Mouse (Mus musculus) heart, adult 2 months (tissue): ENCODE results near the gene 1700122O11Rik. TPM values are rescaled to one million over a fixed set of nuclear protein-coding genes. Genes with fewer than 3 reads are reported as not detected.

Experiments used
- DNase-seq, 2 experiments: peaks; one replicate each; pipeline ENCODE4 v3.0.0; 2021
- H3K27ac ChIP-seq: fragments of 200-600 bp; 2 replicates; pipeline ENCODE4 v1.8.1; 2022
- H3K27me3 ChIP-seq: fragments of 200-500 bp; 2 replicates; pipeline ENCODE4 v1.6.1; 2012; ENCODE audit warnings: mild to moderate bottlenecking, low read length, inconsistent platforms, mixed read lengths; ENCODE audit not compliant: control insufficient read depth, insufficient read depth
- H3K36me3 ChIP-seq: fragments of 200-500 bp; 2 replicates; pipeline ENCODE4 v1.6.1; 2012; ENCODE audit warnings: low read length, inconsistent platforms; ENCODE audit not compliant: control insufficient read depth, insufficient read depth
- H3K4me1 ChIP-seq: fragments of 200-500 bp; 2 replicates; pipeline ENCODE4 v1.6.1; 2011; ENCODE audit warnings: low read length; ENCODE audit not compliant: control insufficient read depth, insufficient read depth
- H3K4me3 ChIP-seq: fragments of 200-600 bp; 2 replicates; pipeline ENCODE4 v1.8.1; 2022
- H3K79me2 ChIP-seq: fragments of 200-500 bp; replicated peaks from 2 replicates; pipeline ENCODE4 v1.6.1; 2012; ENCODE audit warnings: mild to moderate bottlenecking, inconsistent platforms, low read length, moderate library complexity, mixed read lengths; ENCODE audit not compliant: control insufficient read depth, insufficient read depth
- H3K9ac ChIP-seq: fragments of 200-500 bp; 2 replicates; pipeline ENCODE4 v1.6.1; 2012; ENCODE audit warnings: low read depth, mild to moderate bottlenecking, control low read depth, inconsistent platforms, low read length, mixed read lengths
- CTCF ChIP-seq: fragments of 200-600 bp; IDR thresholded peaks from 2 replicates; pipeline ENCODE4 v1.8.1; 2022; ENCODE audit warnings: antibody characterized with exemption, mild to moderate bottlenecking, moderate library complexity
- EP300 ChIP-seq: fragments of 200-500 bp; IDR thresholded peaks from 2 replicates; pipeline ENCODE4 v1.6.1; 2011; ENCODE audit warnings: low read depth, low read length, control low read depth; ENCODE audit not compliant: insufficient read depth
- POLR2A ChIP-seq: fragments of 200-500 bp; IDR thresholded peaks from 2 replicates; pipeline ENCODE4 v1.6.1; 2011; ENCODE audit warnings: mild to moderate bottlenecking, low read depth, low read length, control low read depth; ENCODE audit not compliant: insufficient read depth
- WGBS: fragments of 180-500 bp; shearing (Covaris S2); methylation state at CpG from one replicate; pipeline ENCODE4 v1.1.7; 2018; 5-methylcytosine and 5-hydroxymethylcytosine counted together
- intact Hi-C: fragments of 180-260 bp; cut with DNase I; formaldehyde crosslinking; loops from one replicate; pipeline ENCODE4 v1.15.1; 2025
- polyA plus RNA-seq: library from polyadenylated mRNA; depleted of rRNA; stranded (reverse); fragments of >200 nt; gene quantifications from 2 replicates; pipeline ENCODE4 v1.2.3, GENCODE M21; 2012
- total RNA-seq, 2 experiments: library from RNA; stranded (reverse); gene quantifications; 2 replicates each; pipeline ENCODE4 v1.2.3; 2021

The 1700122O11Rik gene
- total and polyA plus RNA-seq, 3 experiments = not detected

DNA sequence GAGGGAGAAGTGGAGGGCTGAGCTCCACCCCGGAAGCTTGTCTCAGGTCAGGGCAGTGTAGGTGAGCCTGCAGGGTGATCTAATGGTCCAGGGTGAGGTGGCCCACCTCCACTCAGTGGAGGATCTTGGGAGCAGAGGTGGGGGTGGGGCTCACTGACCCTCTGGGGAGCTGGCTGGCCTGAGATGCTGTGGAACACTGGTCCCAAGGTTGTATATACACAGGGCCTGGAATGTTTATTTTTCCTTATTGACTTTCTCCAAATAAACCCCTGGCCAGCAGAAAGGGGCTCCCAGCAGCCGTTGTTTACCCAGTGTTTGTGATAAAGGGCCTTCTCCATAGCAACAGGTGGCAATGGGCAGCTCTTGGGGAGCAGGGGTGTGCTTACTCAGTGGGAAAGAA lies 18.5 kb downstream of the 1700122O11Rik start:
- H3K4me1 ChIP-seq = peaks cover 4% of the 10 kb centered on the region; the same call in 1 of the 2 replicates
- no peaks in the 10 kb centered on the region for H3K27me3 ChIP-seq
- intact Hi-C loops = no loop called here
- H3K79me2 ChIP-seq = no peaks in the 10 kb centered on the region
- no peak overlapping the region for H3K9ac ChIP-seq
- 53% methylated on average over 2 of the region's 2 CpGs for WGBS
- no peaks in the 10 kb centered on the region for H3K36me3 ChIP-seq
- no peak overlapping the region for H3K27ac ChIP-seq
- DNase-seq = no peak
- no peak overlapping the region for H3K4me3 ChIP-seq
- TF ChIP-seq EP300 (no peak), POLR2A (no peak), CTCF (no peak)

GRCm38 (mm10) chr17:48016566-48016965 lies 21.5 kb downstream of the 1700122O11Rik start:
- 68% methylated on average over 5 of the region's 5 CpGs for WGBS
- H3K79me2 ChIP-seq = no peaks in the 10 kb centered on the region
- intact Hi-C loops = no loop called here
- DNase-seq = no peak
- no peaks in the 10 kb centered on the region for H3K27me3 ChIP-seq
- H3K4me3 ChIP-seq = no peak overlapping the region
- no peaks in the 10 kb centered on the region for H3K36me3 ChIP-seq
- H3K27ac ChIP-seq = no peak overlapping the region
- no peaks in the 10 kb centered on the region for H3K4me1 ChIP-seq
- TF ChIP-seq POLR2A (no peak), CTCF (no peak), EP300 (no peak)
- H3K9ac ChIP-seq = no peak overlapping the region

DNA sequence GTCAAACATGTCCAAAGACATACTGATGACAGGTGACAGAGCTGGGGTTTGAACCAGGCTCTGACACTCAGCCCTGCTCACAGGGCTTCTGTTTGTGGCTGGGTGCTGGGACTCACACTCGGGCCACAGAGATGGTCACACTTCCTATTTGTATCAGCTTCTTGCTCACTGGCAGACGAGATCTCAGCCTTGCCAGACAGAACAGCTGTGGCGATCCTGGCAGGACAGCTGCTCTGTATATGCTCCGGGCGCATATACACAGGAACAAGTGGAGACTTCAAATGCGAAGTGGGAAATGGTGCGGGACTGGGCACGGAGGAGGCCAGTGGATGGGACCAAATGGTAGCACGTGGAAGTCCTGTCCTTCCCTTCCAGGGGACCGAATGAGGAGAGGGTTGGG lies 25.5 kb downstream of the 1700122O11Rik start:
- DNase-seq = no peak
- no peaks in the 10 kb centered on the region for H3K4me1 ChIP-seq
- intact Hi-C loops = no loop called here

GRCm38 (mm10) chr17:48011105-48011504 lies 27.0 kb downstream of the 1700122O11Rik start:
- Histone ChIP-seq H3K4me3 (no peak overlapping the region), H3K9ac (no peak overlapping the region), H3K4me1 (no peaks in the 10 kb centered on the region), H3K27ac (no peak overlapping the region), H3K27me3 (no peaks in the 10 kb centered on the region), H3K79me2 (no peaks in the 10 kb centered on the region), H3K36me3 (no peaks in the 10 kb centered on the region)
- 93% methylated on average over 12 of the region's 12 CpGs for WGBS
- no peak for TF ChIP-seq POLR2A
- no peak for TF ChIP-seq CTCF
- no peak for TF ChIP-seq EP300
- no peak for DNase-seq
- intact Hi-C loops = no loop called here

More for the DNA sequence above, 25.5 kb downstream of the 1700122O11Rik start:
- WGBS = 63% methylated on average over 10 of the region's 10 CpGs
- no peak overlapping the region for H3K9ac ChIP-seq
- no peak overlapping the region for H3K4me3 ChIP-seq
- H3K79me2 ChIP-seq = no peaks in the 10 kb centered on the region
- no peaks in the 10 kb centered on the region for H3K36me3 ChIP-seq
- TF ChIP-seq EP300 = no peak
- no peak for TF ChIP-seq POLR2A
- no peak for TF ChIP-seq CTCF
- H3K27ac ChIP-seq = no peak overlapping the region
- H3K27me3 ChIP-seq = no peaks in the 10 kb centered on the region

DNA sequence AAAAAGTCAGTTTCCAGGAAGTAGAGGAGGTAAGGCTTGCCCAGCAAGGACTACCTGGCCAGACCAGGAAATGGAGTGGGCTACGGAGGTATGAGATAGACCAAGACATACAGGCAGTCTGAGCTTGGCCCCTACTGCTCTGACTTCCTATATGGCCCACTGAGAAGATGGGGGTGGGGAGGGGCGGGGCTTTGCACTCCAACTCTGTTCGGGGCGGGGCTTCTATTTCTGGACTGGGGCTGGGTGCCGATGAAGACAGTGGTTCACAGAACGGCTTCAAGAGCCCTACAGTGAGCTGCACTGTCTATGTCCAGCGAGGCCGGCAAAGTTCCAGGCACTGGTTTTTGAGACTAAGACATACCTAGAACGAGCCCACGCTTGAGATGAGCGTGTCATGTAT lies 27.8 kb downstream of the 1700122O11Rik start:
- Histone ChIP-seq H3K9ac (no peak overlapping the region), H3K4me3 (no peak overlapping the region), H3K36me3 (no peaks in the 10 kb centered on the region), H3K27me3 (no peaks in the 10 kb centered on the region), H3K27ac (no peak overlapping the region), H3K79me2 (no peaks in the 10 kb centered on the region), H3K4me1 (no peaks in the 10 kb centered on the region)
- 47% methylated on average over 11 of the region's 11 CpGs for WGBS
- TF ChIP-seq POLR2A (no peak), EP300 (no peak), CTCF (no peak)
- intact Hi-C loops = no loop called here
- DNase-seq = no peak

DNA sequence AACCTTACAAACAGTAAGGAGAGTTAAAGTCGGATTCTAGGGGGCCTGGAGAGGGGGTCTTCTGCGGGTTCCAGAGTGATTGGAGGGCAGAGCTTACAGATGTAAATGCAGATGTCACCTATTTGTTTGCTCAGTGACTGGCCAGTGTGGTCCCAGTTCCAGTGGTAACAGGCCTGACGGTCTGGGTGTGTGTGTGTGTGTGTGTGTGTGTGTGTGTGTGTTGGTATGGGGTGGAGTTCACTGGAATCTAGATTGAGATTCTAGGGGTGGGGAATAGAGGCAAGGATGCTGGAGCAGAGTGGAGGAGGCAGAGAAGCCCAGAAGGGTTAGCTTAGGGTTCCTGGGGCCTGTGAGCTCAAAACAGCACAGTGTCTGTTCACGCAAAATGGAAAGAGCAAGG lies 32.3 kb downstream of the 1700122O11Rik start:
- no peak overlapping the region for H3K9ac ChIP-seq
- no peak overlapping the region for H3K27ac ChIP-seq
- 79% methylated on average over 4 of the region's 4 CpGs for WGBS
- H3K36me3 ChIP-seq = no peaks in the 10 kb centered on the region
- intact Hi-C loops = no loop called here
- no peak overlapping the region for H3K4me3 ChIP-seq
- H3K27me3 ChIP-seq = no peaks in the 10 kb centered on the region
- no peaks in the 10 kb centered on the region for H3K4me1 ChIP-seq
- DNase-seq = no peak
- TF ChIP-seq CTCF (no peak), EP300 (no peak), POLR2A (no peak)
- no peaks in the 10 kb centered on the region for H3K79me2 ChIP-seq
